Mouse (Mus musculus) kidney, postnatal 0 days (tissue): ENCODE data around the gene Slc29a3. TPM values are rescaled to one million over a fixed set of nuclear protein-coding genes. Genes with fewer than 3 reads are reported as not detected.

Experiments
- ATAC-seq: fragments of 200-750 bp; cut with Nextera tagmentation; replicated peaks from 2 replicates; pipeline ENCODE4 v1.8.0; 2017; ENCODE audit warnings: low read depth, moderate number of reproducible peaks, moderate TSS enrichment, moderate library complexity; ENCODE audit not compliant: low FRiP score
- DNase-seq: peaks from one replicate; pipeline ENCODE4 v3.0.0-alpha.2; 2016; ENCODE audit warnings: low spot score
- H3K27ac ChIP-seq: fragments of 300-500 bp; sonication (generic); 2 replicates; pipeline ENCODE4 v1.5.1; 2014; ENCODE audit warnings: mild to moderate bottlenecking
- H3K27me3 ChIP-seq: fragments of 300-500 bp; sonication (generic); 2 replicates; pipeline ENCODE4 v1.6.1; 2014; ENCODE audit warnings: low read length, mixed read lengths; ENCODE audit not compliant: insufficient read depth
- H3K36me3 ChIP-seq: fragments of 300-500 bp; sonication (generic); 2 replicates; pipeline ENCODE4 v1.6.1; 2014; ENCODE audit warnings: low read length, mixed read lengths; ENCODE audit not compliant: insufficient read depth
- H3K4me1 ChIP-seq: fragments of 300-500 bp; sonication (generic); replicated peaks from 2 replicates; pipeline ENCODE4 v1.6.1; 2014; ENCODE audit warnings: antibody characterized with exemption, low read length, mixed read lengths; ENCODE audit not compliant: insufficient read depth
- H3K4me2 ChIP-seq: fragments of 300-500 bp; sonication (generic); 2 replicates; pipeline ENCODE4 v1.6.1; 2014; ENCODE audit warnings: mild to moderate bottlenecking, low read length, moderate library complexity, mixed read lengths
- H3K4me3 ChIP-seq: fragments of 300-500 bp; sonication (generic); replicated peaks from 2 replicates; pipeline ENCODE4 v1.5.1; 2014; ENCODE audit warnings: low read depth, low read length
- H3K9ac ChIP-seq: fragments of 300-500 bp; sonication (generic); 2 replicates; pipeline ENCODE4 v1.6.1; 2014; ENCODE audit warnings: low read depth, low read length
- H3K9me3 ChIP-seq: fragments of 300-500 bp; sonication (generic); replicated peaks from 2 replicates; pipeline ENCODE4 v1.6.1; 2016; ENCODE audit warnings: low read length, inconsistent platforms, mixed read lengths
- CTCF ChIP-seq: IDR thresholded peaks from 2 replicates; pipeline ENCODE4 v1.5.1; 2016; ENCODE audit warnings: antibody characterized with exemption, low read depth, mild to moderate bottlenecking, moderate library complexity
- WGBS: fragments of 180-500 bp; shearing (Covaris S2); extraction: QIAGEN DNeasy Blood & Tissue Kit; methylation state at CpG from one replicate; pipeline ENCODE4 v1.1.7; 2014; 5-methylcytosine and 5-hydroxymethylcytosine counted together
- polyA plus RNA-seq: library from polyadenylated mRNA; unstranded; fragments of >200 nt; fragmentation: Nextera tagmentation; extraction: Ambion mirVana; gene quantifications from 2 replicates; pipeline ENCODE4 v1.2.1, GENCODE M21; 2015

Slc29a3 gene
- polyA plus RNA-seq, 1 experiment from 2014 or later, result 17.8 TPM

DNA sequence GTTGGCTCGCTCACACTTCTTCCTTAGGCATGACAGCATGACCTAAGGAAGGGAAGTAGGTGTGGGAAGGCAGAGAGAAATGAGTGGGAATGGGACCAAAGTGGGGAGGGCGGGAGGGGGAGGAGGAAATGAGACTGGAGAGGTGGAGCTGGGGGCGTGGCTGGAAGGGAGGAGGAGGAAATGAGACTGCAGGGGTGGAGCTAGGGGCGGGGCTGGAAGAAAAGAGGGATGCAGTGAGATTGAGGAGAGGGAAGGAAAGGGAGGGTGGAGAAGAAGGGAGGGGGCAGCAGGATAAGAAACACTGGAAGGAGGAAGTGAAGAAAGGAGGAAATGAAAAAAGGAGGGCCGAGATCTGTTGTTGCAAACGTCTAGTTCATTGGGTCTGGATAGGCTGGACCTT lies 61.6 kb downstream of the Slc29a3 start:
- no peaks in the 10 kb centered on the region for H3K36me3 ChIP-seq
- TF ChIP-seq CTCF, result no peak
- 49% methylated on average over 6 of the region's 6 CpGs for WGBS
- H3K9me3 ChIP-seq, result no peaks in the 10 kb centered on the region
- H3K4me3 ChIP-seq, result no peak overlapping the region
- no peak overlapping the region for H3K27ac ChIP-seq
- ATAC-seq, result no peak
- H3K9ac ChIP-seq, result no peak overlapping the region
- peaks cover 7% of the 10 kb centered on the region; the same call in 1 of the 2 replicates for H3K4me1 ChIP-seq
- peaks cover 23% of the 10 kb centered on the region for H3K27me3 ChIP-seq
- no peak overlapping the region for H3K4me2 ChIP-seq
- peak; percentile 29 for DNase-seq

DNA sequence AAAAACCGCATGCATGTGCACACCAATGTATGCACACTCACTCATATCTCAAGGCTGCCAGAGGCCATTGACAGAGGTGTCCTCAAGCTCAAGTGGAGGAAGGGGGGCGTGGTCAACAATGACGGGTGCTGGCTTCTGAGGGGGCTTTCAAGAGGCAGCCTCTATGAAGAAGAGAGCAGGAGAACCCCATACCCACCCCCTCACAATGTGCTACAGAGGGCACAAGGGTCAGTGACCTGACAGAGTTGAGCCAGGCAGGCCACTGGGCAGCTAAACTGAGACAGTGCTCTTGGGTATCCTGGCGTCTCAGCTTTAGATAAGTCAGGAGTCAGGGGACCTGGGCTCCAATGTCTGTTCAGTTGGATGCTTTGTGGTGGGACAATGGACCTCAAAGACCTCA lies 63.2 kb downstream of the Slc29a3 start:
- peaks cover 38% of the 10 kb centered on the region for H3K27me3 ChIP-seq

DNA sequence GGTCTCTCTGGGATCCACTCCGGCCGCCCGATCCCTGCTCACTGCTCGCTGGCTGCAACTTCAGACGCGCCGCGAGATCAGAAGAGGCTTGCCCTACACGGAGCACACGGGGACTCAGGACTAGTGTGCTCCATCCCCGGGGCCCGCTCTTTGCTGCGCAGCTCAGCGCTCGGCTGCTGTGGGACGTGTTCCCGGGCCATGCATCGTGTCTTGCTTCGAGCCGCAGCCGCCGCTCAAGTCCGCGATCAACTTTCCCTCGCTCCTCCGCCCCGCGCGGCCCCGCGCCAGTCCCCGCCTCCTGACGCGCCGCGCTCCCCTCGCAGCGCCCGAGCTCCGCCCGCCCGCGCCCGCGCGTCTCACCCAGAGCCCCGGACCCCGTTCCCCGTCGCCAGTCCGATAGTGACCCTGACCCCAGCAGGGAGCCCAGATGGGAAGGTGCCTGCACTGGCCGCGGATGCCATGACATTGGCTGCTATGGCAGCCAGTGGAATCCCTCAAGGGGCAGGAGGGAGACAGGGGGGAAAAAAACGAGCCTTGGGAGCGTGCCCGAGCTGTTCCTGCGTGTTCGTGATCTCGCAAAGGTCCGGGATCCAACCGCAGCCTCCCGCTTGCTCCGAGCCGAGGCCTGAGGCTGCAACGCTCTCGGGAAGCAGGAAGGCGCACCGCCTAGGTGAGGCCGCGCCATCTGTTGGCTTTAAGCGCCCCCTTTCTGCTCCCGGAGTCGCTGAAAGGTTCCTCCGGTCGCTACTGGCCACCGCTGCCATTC lies 65.4 kb downstream of the Slc29a3 start:
- under 1% methylated on average over 74 of the region's 76 CpGs for whole genome bisulfite sequencing
- peak overlapping the region; percentile 47; the same call in 1 of the 2 replicates for H3K9ac ChIP-seq
- peak overlapping the region; percentile 99 for H3K4me2 ChIP-seq
- peaks cover 7% of the 10 kb centered on the region; the same call in 1 of the 2 replicates for H3K4me1 ChIP-seq
- no peaks in the 10 kb centered on the region for H3K36me3 ChIP-seq
- peak overlapping the region; percentile 46 for H3K4me3 ChIP-seq
- H3K9me3 ChIP-seq, result no peaks in the 10 kb centered on the region
- peak; percentile 76 for TF ChIP-seq CTCF
- peak; percentile 69 for DNase-seq
- no peak overlapping the region for H3K27ac ChIP-seq
- H3K27me3 ChIP-seq, result peaks cover 41% of the 10 kb centered on the region
- 0 out of 2 replicates have a peak, but pooled peaks have one; percentile 15 for ATAC-seq

More for the DNA sequence above, 63.2 kb downstream of the Slc29a3 start:
- Histone ChIP-seq H3K4me1 (peaks cover 7% of the 10 kb centered on the region; the same call in 1 of the 2 replicates), H3K4me2 (no peak overlapping the region), H3K36me3 (no peaks in the 10 kb centered on the region), H3K27ac (no peak overlapping the region), H3K9me3 (no peaks in the 10 kb centered on the region), H3K4me3 (no peak overlapping the region), H3K9ac (no peak overlapping the region)
- ATAC-seq, result no peak
- no peak for DNase-seq
- WGBS, result 68% methylated on average over 4 of the region's 4 CpGs
- TF ChIP-seq CTCF, result no peak

DNA sequence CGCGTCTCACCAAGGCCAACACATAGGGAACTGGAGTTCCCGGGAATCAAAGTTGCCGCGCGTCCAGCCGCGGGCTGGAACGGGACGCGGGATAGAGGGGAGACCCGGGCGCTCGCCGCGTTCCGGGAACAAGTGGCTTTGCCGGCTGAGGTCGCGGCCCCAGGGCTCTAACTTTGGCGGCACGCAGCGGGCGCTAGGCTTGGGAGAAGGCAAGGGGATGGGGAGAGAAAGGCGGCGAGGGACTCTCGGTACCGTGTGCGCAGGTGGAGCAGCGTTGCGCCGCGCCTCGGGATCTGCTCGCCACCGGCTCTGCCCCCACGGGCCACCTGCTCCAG lies 66.0 kb downstream of the Slc29a3 start:
- Histone ChIP-seq H3K9ac (no peak overlapping the region), H3K4me1 (peaks cover 7% of the 10 kb centered on the region; the same call in 1 of the 2 replicates), H3K27ac (no peak overlapping the region), H3K4me3 (peak overlapping the region; percentile 46), H3K27me3 (peaks cover 41% of the 10 kb centered on the region), H3K36me3 (no peaks in the 10 kb centered on the region), H3K9me3 (no peaks in the 10 kb centered on the region), H3K4me2 (peak overlapping the region; percentile 99)
- DNase-seq (no peak), ATAC-seq (no peak)
- TF ChIP-seq CTCF, result no peak
- WGBS, result 0% methylated on average over 29 of the region's 37 CpGs

DNA sequence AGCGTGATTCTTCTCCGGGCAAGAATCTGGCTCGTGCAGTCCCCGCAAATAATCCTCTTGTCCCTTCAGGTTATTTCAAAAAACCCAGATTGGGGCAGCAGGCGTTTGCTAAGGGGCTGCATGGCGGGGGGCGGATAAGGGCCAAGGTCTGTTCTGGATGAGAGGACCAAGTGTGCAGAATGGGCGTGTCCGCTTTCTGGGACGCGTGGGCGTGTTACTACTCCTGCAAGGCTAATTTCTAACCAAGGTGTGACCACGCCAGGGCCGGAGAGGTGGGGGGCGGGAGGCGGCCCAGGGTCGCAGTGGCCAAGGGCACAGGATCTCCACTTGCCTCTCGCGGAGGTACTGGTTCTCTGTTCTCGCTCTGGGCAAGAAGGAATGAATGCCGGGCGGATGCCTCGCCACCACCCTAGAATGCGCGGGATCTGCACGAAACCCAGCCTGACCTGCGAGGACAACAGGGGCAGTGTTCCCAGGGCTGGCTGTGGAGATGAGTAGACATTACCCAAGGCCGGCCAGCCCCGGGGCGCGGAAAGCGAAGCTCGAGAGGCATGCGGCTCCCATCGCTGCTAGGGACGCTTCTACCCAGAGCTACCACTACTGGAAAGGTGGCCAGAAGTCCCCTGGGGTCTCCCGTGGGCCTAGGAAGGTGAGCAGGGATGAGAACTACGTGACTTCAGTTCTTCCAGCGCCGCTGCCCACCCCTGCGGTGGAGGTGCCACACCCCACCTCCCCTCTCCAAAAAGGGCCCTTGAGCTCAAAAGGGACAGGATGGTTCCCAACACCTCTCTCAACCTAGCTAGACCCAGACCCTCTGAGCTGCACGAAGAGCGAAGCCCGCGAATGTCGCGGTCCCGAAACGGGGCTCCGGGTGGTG lies 66.6 kb downstream of the Slc29a3 start:
- ATAC-seq (no peak), DNase-seq (no peak)
- Histone ChIP-seq H3K4me2 (peak overlapping the region; percentile 99), H3K4me3 (peak overlapping the region; percentile 46), H3K27me3 (peaks cover 41% of the 10 kb centered on the region), H3K4me1 (peaks cover 7% of the 10 kb centered on the region; the same call in 1 of the 2 replicates), H3K36me3 (no peaks in the 10 kb centered on the region), H3K27ac (no peak overlapping the region), H3K9me3 (no peaks in the 10 kb centered on the region), H3K9ac (no peak overlapping the region)
- TF ChIP-seq CTCF, result no peak
- 5% methylated on average over 50 of the region's 50 CpGs for WGBS

DNA sequence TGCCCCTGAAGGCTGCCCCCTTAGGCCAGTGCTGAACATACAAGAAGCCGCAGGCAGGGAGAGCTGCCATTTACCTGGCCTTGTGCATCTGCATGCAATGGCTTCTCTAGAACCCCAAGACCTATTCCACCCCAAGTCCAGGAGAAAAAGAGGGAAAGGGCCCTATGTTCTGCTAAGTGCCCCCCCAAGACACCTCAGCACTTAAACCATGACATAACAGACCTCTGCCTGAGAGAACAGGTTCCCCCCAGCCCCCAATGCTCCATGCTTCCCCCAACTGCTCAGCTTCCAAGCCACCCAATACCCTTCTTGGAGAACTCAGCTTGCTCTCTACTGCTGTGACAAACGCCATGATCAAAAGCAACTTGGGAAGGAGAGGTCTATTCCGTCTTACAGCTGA lies 73.7 kb downstream of the Slc29a3 start:
- DNase-seq, result no peak
- WGBS, result 81% methylated on average over 3 of the region's 3 CpGs
- ATAC-seq, result no peak

More for the DNA sequence above, 73.7 kb downstream of the Slc29a3 start:
- TF ChIP-seq CTCF, result no peak
- H3K9me3 ChIP-seq, result no peaks in the 10 kb centered on the region
- H3K9ac ChIP-seq, result no peak overlapping the region
- H3K4me1 ChIP-seq, result no peaks in the 10 kb centered on the region
- H3K27me3 ChIP-seq, result no peaks in the 10 kb centered on the region
- no peak overlapping the region for H3K4me3 ChIP-seq
- no peak overlapping the region for H3K4me2 ChIP-seq
- H3K36me3 ChIP-seq, result no peaks in the 10 kb centered on the region
- H3K27ac ChIP-seq, result no peak overlapping the region
